Mouse (Mus musculus): ENCODE data around the gene Gramd4. TPM values are rescaled to one million over a fixed set of nuclear protein-coding genes. Genes with fewer than 3 reads are reported as not detected.
A peak's percentile ranks its signal among the peaks of the same experiment; 100 is the strongest.
"Not testable (repeated sequence)": the region's sequence is repeated elsewhere in the genome, so short reads cannot be mapped to it uniquely, and the experiment has no call there.

The Gramd4 gene
- total and polyA plus RNA-seq, 2 experiments from 2014 or later = 22.5 to 47.6 TPM

GRCm38 (mm10) chr15:86175253-86176050 is 118.0 kb downstream of the Gramd4 start:
- Histone ChIP-seq H3K4me1 (ENCODE audit: insufficient read depth, low read length) (peaks cover 9% of the 10 kb centered on the region; the same call in 1 of the 2 replicates), H3K9me3 (ENCODE audit: low read length) (no peaks in the 10 kb centered on the region), H3K9ac (replicated peaks; ENCODE audit: low read length, poor library complexity, severe bottlenecking) (no peak overlapping the region), H3K4me2 (ENCODE audit: low read depth, low read length, poor library complexity, severe bottlenecking) (no peak overlapping the region), H3K27me3 (ENCODE audit: insufficient read depth, low read length) (no peaks in the 10 kb centered on the region), H3K27ac (ENCODE audit: low read depth, low read length) (no peak overlapping the region), H3K4me3 (ENCODE audit: low read depth, low read length) (no peak overlapping the region), H3K36me3 (ENCODE audit: insufficient read depth, low read length) (no peaks in the 10 kb centered on the region)
- WGBS = 88% methylated on average over 3 of the region's 3 CpGs
- ATAC-seq (ENCODE audit: low FRiP score) (no peak), DNase-seq (ENCODE audit: low spot score) (no peak)
- no peak for TF ChIP-seq CTCF (IDR thresholded peaks at IDR 0.05)

DNA sequence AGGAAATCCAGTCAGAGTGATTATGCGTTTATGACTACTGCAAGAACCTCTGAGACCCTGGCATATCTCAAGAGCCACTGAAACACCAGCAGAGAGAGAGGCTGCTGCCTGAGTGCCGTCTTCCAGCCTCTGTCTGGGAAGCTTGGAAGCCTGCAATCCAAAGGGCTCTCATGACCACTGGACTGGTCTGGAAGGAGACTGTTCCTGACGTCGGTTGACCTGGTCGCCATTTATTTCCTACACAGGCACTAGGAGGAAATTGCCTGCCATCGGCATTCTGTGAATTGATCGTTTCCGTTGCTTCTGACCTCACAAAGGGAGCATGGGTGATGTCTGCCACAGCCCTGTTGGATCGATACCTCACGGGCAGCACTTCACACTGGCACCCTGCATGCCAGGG is 118.7 kb downstream of the Gramd4 start:
- DNase-seq (ENCODE audit: low spot score) (no peak), ATAC-seq (ENCODE audit: low FRiP score) (no peak)
- Histone ChIP-seq H3K4me3 (ENCODE audit: low read depth, low read length) (no peak overlapping the region), H3K27me3 (ENCODE audit: insufficient read depth, low read length) (no peaks in the 10 kb centered on the region), H3K9me3 (ENCODE audit: low read length) (no peaks in the 10 kb centered on the region), H3K9ac (replicated peaks; ENCODE audit: low read length, poor library complexity, severe bottlenecking) (no peak overlapping the region), H3K4me1 (ENCODE audit: insufficient read depth, low read length) (peaks cover 9% of the 10 kb centered on the region; the same call in 1 of the 2 replicates), H3K4me2 (ENCODE audit: low read depth, low read length, poor library complexity, severe bottlenecking) (no peak overlapping the region), H3K27ac (ENCODE audit: low read depth, low read length) (no peak overlapping the region), H3K36me3 (ENCODE audit: insufficient read depth, low read length) (no peaks in the 10 kb centered on the region)
- WGBS = 92% methylated on average over 10 of the region's 10 CpGs
- TF ChIP-seq CTCF (IDR thresholded peaks at IDR 0.05) = no peak

- DNase-seq (ENCODE audit: low spot score) (no peak), ATAC-seq (ENCODE audit: low FRiP score) (peak; percentile 74)
- no peak overlapping the region for H3K4me2 ChIP-seq (ENCODE audit: low read depth, low read length, poor library complexity, severe bottlenecking)
- 76% methylated on average over 21 of the region's 22 CpGs for WGBS
- TF ChIP-seq CTCF (IDR thresholded peaks at IDR 0.05) = no peak
- H3K9me3 ChIP-seq (ENCODE audit: low read length) = no peaks in the 10 kb centered on the region
- H3K4me1 ChIP-seq (ENCODE audit: insufficient read depth, low read length) = peaks cover 13% of the 10 kb centered on the region; the same call in 1 of the 2 replicates
- H3K9ac ChIP-seq (replicated peaks; ENCODE audit: low read length, poor library complexity, severe bottlenecking) = no peak overlapping the region
- H3K36me3 ChIP-seq (ENCODE audit: insufficient read depth, low read length) = no peaks in the 10 kb centered on the region
- no peaks in the 10 kb centered on the region for H3K27me3 ChIP-seq (ENCODE audit: insufficient read depth, low read length)
- H3K27ac ChIP-seq (ENCODE audit: low read depth, low read length) = no peak overlapping the region
- H3K4me3 ChIP-seq (ENCODE audit: low read depth, low read length) = no peak overlapping the region
Measured at GRCm38 (mm10) chr15:86176771-86177702, 119.5 kb downstream of the Gramd4 start.

DNA sequence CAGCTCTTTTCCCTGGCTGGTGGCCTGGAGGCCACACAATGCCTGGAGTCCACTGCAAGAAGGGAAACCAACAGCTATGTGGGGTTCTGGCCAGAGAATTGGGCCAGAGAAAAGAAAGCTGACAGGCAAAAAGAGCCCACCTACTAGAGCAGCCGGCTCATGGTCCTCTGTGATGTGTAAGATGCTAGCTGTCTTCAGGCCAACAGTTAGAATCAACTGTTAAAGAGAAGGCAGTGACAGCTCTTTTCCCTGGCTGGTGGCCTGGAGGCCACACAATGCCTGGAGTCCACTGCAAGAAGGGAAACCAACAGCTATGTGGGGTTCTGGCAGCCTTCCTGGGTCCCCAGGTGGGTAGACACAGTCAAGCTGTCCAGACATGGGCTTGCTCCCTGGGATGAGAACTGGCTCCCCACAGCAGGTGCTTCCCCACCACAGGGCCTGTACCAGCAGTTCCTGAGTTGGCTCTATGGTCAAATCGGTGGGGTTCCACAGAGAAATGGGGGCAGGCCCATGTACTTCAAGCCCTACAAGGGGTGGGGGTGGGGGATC is 120.3 kb downstream of the Gramd4 start:
- 75% methylated on average over 2 of the region's 2 CpGs for WGBS
- not testable (repeated sequence) for H3K9ac ChIP-seq (replicated peaks; ENCODE audit: low read length, poor library complexity, severe bottlenecking); H3K36me3 ChIP-seq (ENCODE audit: insufficient read depth, low read length); H3K4me2 ChIP-seq (ENCODE audit: low read depth, low read length, poor library complexity, severe bottlenecking); H3K9me3 ChIP-seq (ENCODE audit: low read length); H3K4me3 ChIP-seq (ENCODE audit: low read depth, low read length); H3K27ac ChIP-seq (ENCODE audit: low read depth, low read length); H3K27me3 ChIP-seq (ENCODE audit: insufficient read depth, low read length)
- peak; percentile 71 for ATAC-seq (ENCODE audit: low FRiP score)
- H3K4me1 ChIP-seq (ENCODE audit: insufficient read depth, low read length) = peaks cover 17% of the 10 kb centered on the region; the same call in 1 of the 2 replicates
- DNase-seq (ENCODE audit: low spot score) = peak; percentile 53

GRCm38 (mm10) chr15:86178594-86178993 is 121.1 kb downstream of the Gramd4 start:
- DNase-seq (ENCODE audit: low spot score) (no peak), ATAC-seq (ENCODE audit: low FRiP score) (no peak)
- Histone ChIP-seq H3K4me3 (ENCODE audit: low read depth, low read length) (no peak overlapping the region), H3K4me2 (ENCODE audit: low read depth, low read length, poor library complexity, severe bottlenecking) (no peak overlapping the region), H3K36me3 (ENCODE audit: insufficient read depth, low read length) (no peaks in the 10 kb centered on the region), H3K4me1 (ENCODE audit: insufficient read depth, low read length) (peaks cover 17% of the 10 kb centered on the region; the same call in 1 of the 2 replicates), H3K27me3 (ENCODE audit: insufficient read depth, low read length) (no peaks in the 10 kb centered on the region), H3K27ac (ENCODE audit: low read depth, low read length) (no peak overlapping the region), H3K9me3 (ENCODE audit: low read length) (no peaks in the 10 kb centered on the region), H3K9ac (replicated peaks; ENCODE audit: low read length, poor library complexity, severe bottlenecking) (no peak overlapping the region)
- 92% methylated on average over 6 of the region's 6 CpGs for WGBS
- TF ChIP-seq CTCF (IDR thresholded peaks at IDR 0.05) = no peak

All from midbrain, postnatal 0 days (tissue).